Mouse (Mus musculus) lung, embryonic 15.5 days (tissue): ENCODE results near the gene Wfdc13. TPM values are rescaled to one million over a fixed set of nuclear protein-coding genes. Genes with fewer than 3 reads are reported as not detected.
A peak's percentile ranks its signal among the peaks of the same experiment; 100 is the strongest.

Experiments
- ATAC-seq: fragments of 200-750 bp; cut with Nextera tagmentation; 2 replicates; pipeline ENCODE4 v1.8.0; 2017; ENCODE audit warnings: moderate number of reproducible peaks, borderline replicate concordance; ENCODE audit not compliant: low FRiP score, low TSS enrichment; ENCODE audit errors: extremely low read depth
- H3K27ac ChIP-seq: fragments of 300-500 bp; sonication (generic); 2 replicates; pipeline ENCODE4 v1.5.1; 2015; ENCODE audit warnings: moderate library complexity, mild to moderate bottlenecking, inconsistent platforms
- H3K27me3 ChIP-seq: fragments of 300-500 bp; sonication (generic); 2 replicates; pipeline ENCODE4 v1.6.1; 2015; ENCODE audit warnings: inconsistent platforms
- H3K36me3 ChIP-seq: fragments of 300-500 bp; sonication (generic); 2 replicates; pipeline ENCODE4 v1.6.1; 2015; ENCODE audit warnings: inconsistent platforms
- H3K4me1 ChIP-seq: fragments of 300-500 bp; sonication (generic); 2 replicates; pipeline ENCODE4 v1.6.1; 2015; ENCODE audit warnings: inconsistent platforms
- H3K4me2 ChIP-seq: fragments of 300-500 bp; sonication (generic); 2 replicates; pipeline ENCODE4 v1.6.1; 2015; ENCODE audit warnings: inconsistent platforms, mild to moderate bottlenecking, moderate library complexity
- H3K4me3 ChIP-seq: fragments of 300-500 bp; sonication (generic); 2 replicates; pipeline ENCODE4 v1.5.1; 2015; ENCODE audit warnings: mild to moderate bottlenecking, inconsistent platforms
- H3K9ac ChIP-seq: fragments of 300-500 bp; sonication (generic); 2 replicates; pipeline ENCODE4 v1.6.1; 2015; ENCODE audit warnings: inconsistent platforms
- H3K9me3 ChIP-seq: fragments of 300-500 bp; sonication (generic); 2 replicates; pipeline ENCODE4 v1.6.1; 2016; ENCODE audit warnings: inconsistent platforms
- WGBS: fragments of 180-500 bp; shearing (Covaris S2); methylation state at CpG from one replicate; pipeline ENCODE4 v1.1.7; 2015; 5-methylcytosine and 5-hydroxymethylcytosine counted together
- polyA plus RNA-seq: library from polyadenylated mRNA; unstranded; fragments of >200 nt; fragmentation: Nextera tagmentation; extraction: Ambion mirVana; gene quantifications from 2 replicates; pipeline ENCODE4 v1.2.1, GENCODE M21; 2015

Gene Wfdc13
- polyA plus RNA-seq, 1 experiment from 2014 or later, result 0.22 TPM

GRCm38 (mm10) chr2:164725895-164726619 lies 41.1 kb downstream of the Wfdc13 start:
- Histone ChIP-seq H3K4me3 (no peak overlapping the region), H3K9me3 (no peaks in the 10 kb centered on the region), H3K4me2 (no peak overlapping the region), H3K36me3 (no peaks in the 10 kb centered on the region), H3K27me3 (no peaks in the 10 kb centered on the region), H3K27ac (no peak overlapping the region), H3K9ac (no peak overlapping the region), H3K4me1 (no peaks in the 10 kb centered on the region)
- ATAC-seq, result peak; percentile 42; the same call in 1 of the 2 replicates
- WGBS, result 15% methylated on average over 6 of the region's 6 CpGs

- no peaks in the 10 kb centered on the region for H3K27me3 ChIP-seq
- no peaks in the 10 kb centered on the region for H3K36me3 ChIP-seq
- H3K4me2 ChIP-seq, result no peak overlapping the region
- H3K4me1 ChIP-seq, result peaks cover 22% of the 10 kb centered on the region
- H3K9me3 ChIP-seq, result no peaks in the 10 kb centered on the region
- H3K4me3 ChIP-seq, result no peak overlapping the region
- no peak overlapping the region for H3K27ac ChIP-seq
- no peak overlapping the region for H3K9ac ChIP-seq
- 66% methylated on average over 5 of the region's 5 CpGs for WGBS
- ATAC-seq, result no peak
These were observed 46.8 kb downstream of the Wfdc13 start for GRCm38 (mm10) chr2:164731719-164732118.

- no peak overlapping the region for H3K4me3 ChIP-seq
- ATAC-seq, result peak; percentile 65; the same call in 1 of the 2 replicates
- 53% methylated on average over 2 of the region's 2 CpGs for WGBS
- no peak overlapping the region for H3K4me2 ChIP-seq
- H3K4me1 ChIP-seq, result peaks cover 29% of the 10 kb centered on the region
- H3K9me3 ChIP-seq, result no peaks in the 10 kb centered on the region
- H3K36me3 ChIP-seq, result no peaks in the 10 kb centered on the region
- peak overlapping the region; percentile 81 for H3K27ac ChIP-seq
- no peaks in the 10 kb centered on the region for H3K27me3 ChIP-seq
- H3K9ac ChIP-seq, result no peak overlapping the region
These were observed 48.4 kb downstream of the Wfdc13 start for GRCm38 (mm10) chr2:164733259-164733658.

GRCm38 (mm10) chr2:164734839-164735238 lies 49.9 kb downstream of the Wfdc13 start:
- Histone ChIP-seq H3K27ac (no peak overlapping the region), H3K27me3 (no peaks in the 10 kb centered on the region), H3K4me1 (peaks cover 29% of the 10 kb centered on the region), H3K36me3 (no peaks in the 10 kb centered on the region), H3K4me3 (no peak overlapping the region), H3K9me3 (no peaks in the 10 kb centered on the region), H3K9ac (no peak overlapping the region), H3K4me2 (no peak overlapping the region)
- WGBS, result 59% methylated on average over 5 of the region's 5 CpGs
- ATAC-seq, result no peak; the same call in 1 of the 2 replicates

- no peak for ATAC-seq
- Histone ChIP-seq H3K4me2 (no peak overlapping the region), H3K27ac (no peak overlapping the region), H3K27me3 (no peaks in the 10 kb centered on the region), H3K9me3 (no peaks in the 10 kb centered on the region), H3K9ac (no peak overlapping the region), H3K4me3 (no peak overlapping the region), H3K4me1 (peaks cover 29% of the 10 kb centered on the region), H3K36me3 (no peaks in the 10 kb centered on the region)
- WGBS, result 75% methylated on average over 5 of the region's 5 CpGs
These were observed 50.5 kb downstream of the Wfdc13 start for GRCm38 (mm10) chr2:164735446-164735845.

Other genes starting within 250 kb of the Wfdc13 start
- gene Sdc4, start 241.2 kb upstream of the Wfdc13 start, polyA plus RNA-seq, result 161 and 178 TPM in 2 replicates
- 65.8 and 69.0 TPM in 2 replicates for gene Sys1, start 228.1 kb upstream of the Wfdc13 start, polyA plus RNA-seq
- 17.1 and 17.6 TPM in 2 replicates for gene Gm20458, start 224.1 kb upstream of the Wfdc13 start, polyA plus RNA-seq
- not detected in 2 replicates for gene Trp53tg5, start 211.4 kb upstream of the Wfdc13 start, polyA plus RNA-seq
- 8.8 and 10.1 TPM in 2 replicates for gene Dbndd2, start 199.0 kb upstream of the Wfdc13 start, polyA plus RNA-seq
- 60.8 and 64.6 TPM in 2 replicates for gene Pigt, start 187.6 kb upstream of the Wfdc13 start, polyA plus RNA-seq
- gene Wfdc2, start 122.7 kb upstream of the Wfdc13 start, polyA plus RNA-seq, result 404 and 415 TPM in 2 replicates
- not detected in 2 replicates for gene Spint3, start 111.6 kb upstream of the Wfdc13 start, polyA plus RNA-seq
- gene Wfdc6a, start 99.7 kb upstream of the Wfdc13 start, polyA plus RNA-seq, result 0.77 and 0.95 TPM in 2 replicates
- gene Eppin, start 91.5 kb upstream of the Wfdc13 start, polyA plus RNA-seq, result not detected in 2 replicates
- not detected in 2 replicates for gene Wfdc6b, start 71.6 kb upstream of the Wfdc13 start, polyA plus RNA-seq
- gene Wfdc8, start 71.5 kb upstream of the Wfdc13 start, polyA plus RNA-seq, result not detected in 2 replicates
- gene Wfdc16, start 46.3 kb upstream of the Wfdc13 start, polyA plus RNA-seq, result not detected in 2 replicates
- gene Wfdc10, start 29.1 kb upstream of the Wfdc13 start, polyA plus RNA-seq, result not detected in 2 replicates
- gene Wfdc9, start 28.5 kb upstream of the Wfdc13 start, polyA plus RNA-seq, result not detected in 2 replicates
- gene Wfdc11, start 11.0 kb upstream of the Wfdc13 start, polyA plus RNA-seq, result not detected in 2 replicates
- gene Spint4, start 13.4 kb downstream of the Wfdc13 start, polyA plus RNA-seq, result not detected in 2 replicates
- gene Spint5, start 30.2 kb downstream of the Wfdc13 start, polyA plus RNA-seq, result not detected in 2 replicates
- gene Wfdc3, start 60.8 kb downstream of the Wfdc13 start, polyA plus RNA-seq, result 1.9 and 2.3 TPM in 2 replicates
- gene Dnttip1, start 60.9 kb downstream of the Wfdc13 start, polyA plus RNA-seq, result 70.5 and 71.3 TPM in 2 replicates
- 554 and 590 TPM in 2 replicates for gene Ube2c, start 84.8 kb downstream of the Wfdc13 start, polyA plus RNA-seq
- gene Tnnc2, start 94.9 kb downstream of the Wfdc13 start, polyA plus RNA-seq, result 2.0 and 9.7 TPM in 2 replicates
- gene Snx21, start 100.7 kb downstream of the Wfdc13 start, polyA plus RNA-seq, result 24.4 and 27.0 TPM in 2 replicates
- 19.8 and 20.3 TPM in 2 replicates for gene Acot8, start 119.8 kb downstream of the Wfdc13 start, polyA plus RNA-seq
- gene Zswim3, start 120.0 kb downstream of the Wfdc13 start, polyA plus RNA-seq, result 6.7 and 8.4 TPM in 2 replicates
- 15.8 and 16.8 TPM in 2 replicates for gene Zswim1, start 137.6 kb downstream of the Wfdc13 start, polyA plus RNA-seq
- gene Spata25, start 143.4 kb downstream of the Wfdc13 start, polyA plus RNA-seq, result not detected in 2 replicates
- 131 and 139 TPM in 2 replicates for gene Ctsa, start 147.8 kb downstream of the Wfdc13 start, polyA plus RNA-seq
- 6.6 and 7.5 TPM in 2 replicates for gene Neurl2, start 148.3 kb downstream of the Wfdc13 start, polyA plus RNA-seq
- 149 and 169 TPM in 2 replicates for gene Pltp, start 172.6 kb downstream of the Wfdc13 start, polyA plus RNA-seq
- 74.4 and 75.2 TPM in 2 replicates for gene Pcif1, start 194.2 kb downstream of the Wfdc13 start, polyA plus RNA-seq
- 12.4 and 13.2 TPM in 2 replicates for gene Zfp335, start 226.7 kb downstream of the Wfdc13 start, polyA plus RNA-seq